Mouse (Mus musculus) liver, postnatal 0 days (tissue): ENCODE results near the gene D630023F18Rik. TPM values are rescaled to one million over a fixed set of nuclear protein-coding genes. Genes with fewer than 3 reads are reported as not detected.

Experiments used
- ATAC-seq: fragments of 200-750 bp; cut with Nextera tagmentation; 2 replicates; pipeline ENCODE4 v1.8.0; 2017; ENCODE audit warnings: mild to moderate bottlenecking, moderate library complexity
- DNase-seq: peaks from one replicate; pipeline ENCODE4 v3.0.0-alpha.2; 2016
- H3K27ac ChIP-seq: fragments of 300-500 bp; sonication (generic); 2 replicates; pipeline ENCODE4 v1.5.1; 2014; ENCODE audit warnings: antibody characterized with exemption, moderate library complexity, mild to moderate bottlenecking, low read depth
- H3K27me3 ChIP-seq: fragments of 300-500 bp; sonication (generic); 2 replicates; pipeline ENCODE4 v1.6.1; 2014; ENCODE audit warnings: low read length, control low read depth, mixed read lengths; ENCODE audit not compliant: insufficient read depth
- H3K36me3 ChIP-seq: fragments of 300-500 bp; sonication (generic); replicated peaks from 2 replicates; pipeline ENCODE4 v1.6.1; 2014; ENCODE audit warnings: mild to moderate bottlenecking, control low read depth, low read length, moderate library complexity, mixed read lengths; ENCODE audit not compliant: insufficient read depth
- H3K4me1 ChIP-seq: fragments of 300-500 bp; sonication (generic); 2 replicates; pipeline ENCODE4 v1.6.1; 2014; ENCODE audit warnings: antibody characterized with exemption, mild to moderate bottlenecking, control low read depth; ENCODE audit not compliant: insufficient read depth
- H3K4me2 ChIP-seq: fragments of 300-500 bp; sonication (generic); 2 replicates; pipeline ENCODE4 v1.6.1; 2014; ENCODE audit warnings: low read depth, mild to moderate bottlenecking, low read length, moderate library complexity, mixed read lengths
- H3K4me3 ChIP-seq: fragments of 300-500 bp; sonication (generic); 2 replicates; pipeline ENCODE4 v1.5.1; 2014; ENCODE audit warnings: low read depth, low read length
- H3K9ac ChIP-seq: fragments of 300-500 bp; sonication (generic); replicated peaks from 2 replicates; pipeline ENCODE4 v1.6.1; 2014; ENCODE audit warnings: mild to moderate bottlenecking, moderate library complexity
- H3K9me3 ChIP-seq: fragments of 300-500 bp; sonication (generic); 2 replicates; pipeline ENCODE4 v1.6.1; 2016; ENCODE audit warnings: mild to moderate bottlenecking, control low read depth, low read length, mixed read lengths
- CTCF ChIP-seq: sonication (generic); IDR thresholded peaks from 2 replicates; pipeline ENCODE4 v1.5.1; 2016; ENCODE audit warnings: antibody characterized with exemption, low read depth
- EP300 ChIP-seq: IDR thresholded peaks from 2 replicates; pipeline ENCODE4 v1.6.1; 2016; ENCODE audit warnings: antibody characterized with exemption, low read depth, mild to moderate bottlenecking
- WGBS: fragments of 180-500 bp; shearing (Covaris S2); extraction: QIAGEN DNeasy Blood & Tissue Kit; methylation state at CpG from one replicate; pipeline ENCODE4 v1.1.7; 2014; ENCODE audit not compliant: insufficient replicate concordance; 5-methylcytosine and 5-hydroxymethylcytosine counted together
- polyA plus RNA-seq: library from polyadenylated mRNA; unstranded; fragments of >200 nt; fragmentation: Nextera tagmentation; extraction: Ambion mirVana; gene quantifications from 2 replicates; pipeline ENCODE4 v1.2.1, GENCODE M21; 2015

Gene D630023F18Rik
- polyA plus RNA-seq, 1 experiment from 2014 or later: 0.12 TPM

- no peaks in the 10 kb centered on the region for H3K9me3 ChIP-seq
- H3K27ac ChIP-seq: no peak overlapping the region
- no peak overlapping the region for H3K9ac ChIP-seq
- H3K36me3 ChIP-seq: no peaks in the 10 kb centered on the region
- DNase-seq (no peak), ATAC-seq (no peak)
- H3K27me3 ChIP-seq: no peaks in the 10 kb centered on the region
- H3K4me3 ChIP-seq: no peak overlapping the region
- TF ChIP-seq CTCF: no peak
- TF ChIP-seq EP300: no peak
- 75% methylated on average over 1 of the region's 1 CpGs for WGBS
- H3K4me1 ChIP-seq: no peaks in the 10 kb centered on the region
- H3K4me2 ChIP-seq: no peak overlapping the region
Observed at GRCm38 (mm10) chr1:65132833-65133232, 9.8 kb upstream of the D630023F18Rik start.

DNA sequence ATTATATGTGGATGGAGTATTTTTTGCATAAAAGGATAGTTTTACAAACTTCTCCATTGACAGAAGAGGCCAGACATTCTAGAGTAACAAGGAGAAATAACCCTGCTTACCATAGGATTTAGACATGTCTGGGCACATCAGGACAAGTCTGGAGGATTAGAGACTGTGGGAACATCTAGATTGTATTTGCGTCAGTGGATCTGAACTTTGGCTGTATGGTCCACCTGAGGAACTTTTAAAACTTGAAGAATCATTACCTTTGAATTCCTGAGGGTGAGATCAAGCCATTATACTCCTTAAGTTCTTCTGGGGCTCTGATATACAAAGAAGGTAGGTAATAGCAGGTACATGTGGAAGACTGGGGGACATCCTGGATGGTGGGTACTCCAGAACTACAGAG lies 8.7 kb upstream of the D630023F18Rik start:
- TF ChIP-seq CTCF: no peak
- no peaks in the 10 kb centered on the region for H3K36me3 ChIP-seq
- ATAC-seq (no peak), DNase-seq (no peak)
- H3K27me3 ChIP-seq: no peaks in the 10 kb centered on the region
- no peak overlapping the region for H3K27ac ChIP-seq
- H3K4me1 ChIP-seq: no peaks in the 10 kb centered on the region
- no peaks in the 10 kb centered on the region for H3K9me3 ChIP-seq
- WGBS: 91% methylated on average over 1 of the region's 1 CpGs
- no peak overlapping the region for H3K4me2 ChIP-seq
- no peak overlapping the region for H3K9ac ChIP-seq
- H3K4me3 ChIP-seq: no peak overlapping the region

DNA sequence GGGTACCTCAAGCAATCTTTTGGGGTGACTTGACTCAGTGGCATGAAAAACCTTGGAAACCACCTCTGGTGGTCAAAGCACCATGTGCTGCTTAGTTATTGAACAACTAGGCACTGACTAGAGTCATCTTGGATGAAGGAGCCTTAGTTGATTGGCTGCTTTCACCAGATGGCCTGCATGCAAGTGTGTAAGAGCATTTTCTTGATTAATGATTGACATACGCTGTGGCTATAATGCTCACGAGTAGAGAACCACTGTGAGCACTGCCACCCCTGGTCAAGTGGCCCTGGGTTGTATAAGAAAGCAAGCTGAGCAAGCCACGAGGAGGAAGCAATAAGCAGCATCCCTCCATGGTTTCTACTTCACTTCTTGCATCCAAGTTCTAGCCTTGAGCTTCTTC lies 7.2 kb upstream of the D630023F18Rik start:
- ATAC-seq (no peak), DNase-seq (no peak)
- Histone ChIP-seq H3K4me2 (no peak overlapping the region), H3K4me1 (no peaks in the 10 kb centered on the region), H3K9me3 (no peaks in the 10 kb centered on the region), H3K27me3 (no peaks in the 10 kb centered on the region), H3K4me3 (no peak overlapping the region), H3K9ac (no peak overlapping the region), H3K36me3 (no peaks in the 10 kb centered on the region), H3K27ac (no peak overlapping the region)
- WGBS: 59% methylated on average over 3 of the region's 3 CpGs
- no peak for TF ChIP-seq CTCF
- TF ChIP-seq EP300: no peak

DNA sequence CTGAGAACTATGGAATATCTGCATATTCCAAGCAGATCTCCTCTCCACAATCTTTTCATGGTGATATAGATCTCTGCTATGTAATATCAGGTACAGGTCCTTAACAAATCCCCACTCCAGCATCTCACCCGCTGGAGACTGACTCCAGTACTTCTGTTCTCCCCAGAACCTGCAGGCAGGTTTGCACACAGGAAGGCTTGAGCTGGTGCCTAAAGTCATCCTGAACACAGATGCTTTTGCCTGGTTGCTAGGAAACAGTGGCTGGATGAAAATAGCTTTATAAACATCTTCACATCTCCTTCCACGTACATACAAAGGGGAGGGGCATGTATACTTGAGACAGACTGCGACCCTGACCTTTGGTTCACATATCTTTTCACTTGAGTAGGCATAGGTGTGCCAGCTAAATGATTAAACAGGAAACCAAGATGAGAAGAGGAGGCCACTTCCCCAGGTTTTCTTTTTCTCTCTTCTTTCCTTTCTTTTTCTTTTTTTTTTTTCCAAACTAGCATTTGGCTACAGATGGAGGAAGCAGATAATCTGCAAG lies 6.7 kb upstream of the D630023F18Rik start:
- TF ChIP-seq CTCF (no peak), EP300 (no peak)
- ATAC-seq (no peak), DNase-seq (no peak)
- Histone ChIP-seq H3K9ac (no peak overlapping the region), H3K27ac (no peak overlapping the region), H3K4me1 (no peaks in the 10 kb centered on the region), H3K27me3 (no peaks in the 10 kb centered on the region), H3K4me2 (no peak overlapping the region), H3K9me3 (no peaks in the 10 kb centered on the region), H3K36me3 (no peaks in the 10 kb centered on the region), H3K4me3 (no peak overlapping the region)
- WGBS: 68% methylated on average over 3 of the region's 3 CpGs

DNA sequence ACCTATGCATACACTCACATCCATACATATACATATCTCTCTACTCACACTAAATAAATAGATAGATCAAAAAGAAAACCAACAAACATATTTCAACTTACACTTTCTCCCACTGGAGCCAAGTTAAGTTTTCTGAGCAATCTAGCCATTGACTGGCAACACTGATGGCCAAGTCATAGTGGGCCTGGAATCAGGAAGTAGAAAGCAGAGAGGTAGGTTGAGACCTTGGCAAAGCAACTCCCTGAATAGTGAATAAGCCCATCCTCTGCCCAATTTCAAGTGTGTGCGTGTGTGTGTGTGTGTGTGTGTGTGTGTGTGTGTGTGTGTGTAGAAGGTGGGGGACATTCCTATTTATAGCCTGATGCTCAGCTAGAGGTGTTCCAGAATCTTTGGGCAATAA lies 3.6 kb downstream of the D630023F18Rik start, which contains the start of gene Gm28845:
Gene Gm28845 (minus strand): TSS at position 121 of the 400 bp plus-strand sequence.
- H3K9ac ChIP-seq: no peak within 1 kb of the TSS
- no peak within 1 kb of the TSS for H3K4me3 ChIP-seq
- no peak for DNase-seq
- no peak within 1 kb of the TSS for H3K27ac ChIP-seq
- H3K4me2 ChIP-seq: no peak within 1 kb of the TSS
- peaks cover 3% of the 10 kb centered on the region; the same call in 1 of the 2 replicates for H3K4me1 ChIP-seq
- no peaks in the 10 kb centered on the region for H3K27me3 ChIP-seq
- 72% methylated on average over 1 of the region's 1 CpGs for WGBS
- TF ChIP-seq CTCF (no peak), EP300 (no peak)
- H3K36me3 ChIP-seq: no peaks in the 10 kb centered on the region
- no peak for ATAC-seq
- H3K9me3 ChIP-seq: no peaks in the 10 kb centered on the region

GRCm38 (mm10) chr1:65118150-65118913 lies 4.7 kb downstream of the D630023F18Rik start:
- H3K4me1 ChIP-seq: peaks cover 3% of the 10 kb centered on the region; the same call in 1 of the 2 replicates
- no peaks in the 10 kb centered on the region for H3K9me3 ChIP-seq
- no peak for ATAC-seq
- DNase-seq: no peak
- no peaks in the 10 kb centered on the region for H3K36me3 ChIP-seq
- TF ChIP-seq EP300: no peak
- TF ChIP-seq CTCF: no peak
- no peak overlapping the region for H3K27ac ChIP-seq
- H3K9ac ChIP-seq: no peak overlapping the region
- H3K4me3 ChIP-seq: no peak overlapping the region
- H3K27me3 ChIP-seq: no peaks in the 10 kb centered on the region
- WGBS: 52% methylated on average over 8 of the region's 8 CpGs
- no peak overlapping the region for H3K4me2 ChIP-seq
